Mouse (Mus musculus) lung, postnatal 36 days (tissue): ENCODE data around the gene Iqcf1.
A peak's percentile ranks its signal among the peaks of the same experiment; 100 is the strongest.
"Not testable (repeated sequence)": the region's sequence is repeated elsewhere in the genome, so short reads cannot be mapped to it uniquely, and the experiment has no call there.

Experiments
- DNase-seq: peaks from one replicate; pipeline ENCODE4 v3.0.0; 2022; ENCODE audit warnings: mixed read lengths

The Iqcf1 gene

DNA sequence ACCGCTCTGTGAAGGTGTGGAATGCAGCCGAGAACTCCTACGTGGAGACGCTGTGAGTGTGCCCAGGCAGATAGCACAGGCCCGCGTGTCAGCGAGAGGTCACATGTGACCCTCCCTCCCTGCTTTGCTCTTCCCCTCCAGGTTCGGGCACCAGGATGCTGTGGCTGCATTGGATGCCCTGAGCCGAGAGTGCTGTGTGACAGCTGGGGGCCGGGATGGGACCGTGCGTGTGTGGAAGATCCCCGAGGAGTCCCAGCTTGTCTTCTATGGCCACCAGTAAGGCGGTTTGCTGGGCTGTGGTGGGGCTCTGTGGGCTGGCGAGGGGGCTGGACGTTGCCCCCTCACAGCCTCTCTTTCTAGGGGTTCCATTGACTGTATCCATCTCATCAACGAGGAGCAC, 16.2 kb upstream of the Iqcf1 start:
- no peak for DNase-seq

DNA sequence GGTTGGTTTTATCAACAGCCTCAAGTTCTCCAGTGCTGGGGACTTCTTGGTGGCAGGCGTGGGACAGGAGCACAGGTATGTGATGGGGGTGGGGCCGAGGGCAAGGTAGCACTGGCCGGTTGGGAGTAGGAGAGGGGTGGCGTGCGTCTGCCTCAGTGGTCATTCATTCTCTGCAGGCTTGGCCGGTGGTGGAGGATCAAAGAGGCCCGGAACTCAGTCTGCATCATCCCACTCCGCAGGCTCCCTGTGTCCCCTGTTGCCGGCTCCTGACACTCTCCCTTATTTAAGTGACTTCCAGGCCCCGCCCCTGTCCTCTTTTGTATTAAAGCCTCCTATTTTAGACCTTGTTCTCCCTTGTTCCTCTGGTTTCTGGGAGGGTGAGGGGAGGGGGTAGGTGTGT, 14.7 kb upstream of the Iqcf1 start:
- DNase-seq, result no peak

DNA sequence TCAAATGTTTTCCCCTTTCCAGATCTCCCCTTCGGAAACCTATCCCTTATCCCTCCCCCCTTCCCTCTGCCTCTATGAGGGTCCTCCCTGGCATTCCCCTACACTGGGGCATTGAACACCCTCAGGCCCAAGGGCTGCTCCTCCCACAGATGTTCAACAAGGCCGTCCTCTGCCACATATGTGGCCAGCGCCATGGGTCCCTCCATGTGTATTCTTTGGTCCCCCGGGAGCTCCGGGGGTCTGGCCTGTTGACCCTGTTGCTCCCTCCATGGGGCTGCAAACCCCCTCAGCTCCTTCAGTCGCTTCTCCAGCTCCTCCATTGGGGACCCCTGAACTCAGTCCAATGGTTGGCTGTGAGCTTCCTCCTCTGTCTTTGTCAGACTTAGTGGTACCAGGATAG, 12.2 kb upstream of the Iqcf1 start:
- DNase-seq, result not testable (repeated sequence)

DNA sequence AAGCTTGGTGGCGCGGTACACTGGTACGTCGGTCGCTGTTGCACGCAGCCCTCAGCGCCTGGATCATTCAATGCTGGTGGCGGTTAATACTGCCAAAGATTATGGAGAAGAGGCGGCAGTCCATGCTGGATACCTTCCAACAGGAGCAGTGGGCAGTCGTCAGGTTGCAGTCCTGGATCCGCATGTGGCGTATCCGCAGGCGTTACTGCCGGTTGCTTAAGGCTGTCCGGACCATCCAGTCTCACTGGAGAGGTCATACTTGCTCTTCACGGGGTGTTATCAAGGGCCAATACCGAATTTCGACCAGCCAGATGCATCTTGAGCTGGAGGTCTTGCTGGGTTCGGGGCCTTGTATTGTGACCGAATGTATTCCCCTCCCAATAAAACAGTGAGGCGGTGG, 2.1 kb downstream of the Iqcf1 start:
- no peak for DNase-seq

DNA sequence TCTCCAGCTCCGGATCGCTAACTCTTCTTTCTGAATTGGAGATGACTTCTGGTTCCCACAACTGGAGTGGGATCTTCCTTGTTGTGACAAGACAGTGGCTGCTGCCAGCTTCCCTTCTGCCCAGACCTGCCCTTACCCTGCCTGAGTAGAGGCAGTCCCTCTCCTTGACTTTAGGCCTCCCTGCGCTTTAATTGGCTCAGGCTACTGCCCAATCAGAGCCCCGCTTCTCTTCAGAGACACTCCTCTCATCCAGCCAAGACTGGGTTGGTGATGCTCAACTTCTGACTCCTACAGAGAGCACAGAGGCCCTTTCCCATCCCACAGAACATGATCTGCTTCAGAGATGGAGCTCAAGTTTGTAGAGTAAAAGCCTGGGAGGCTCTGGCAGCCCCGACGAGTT, 4.5 kb downstream of the Iqcf1 start:
- no peak for DNase-seq

DNA sequence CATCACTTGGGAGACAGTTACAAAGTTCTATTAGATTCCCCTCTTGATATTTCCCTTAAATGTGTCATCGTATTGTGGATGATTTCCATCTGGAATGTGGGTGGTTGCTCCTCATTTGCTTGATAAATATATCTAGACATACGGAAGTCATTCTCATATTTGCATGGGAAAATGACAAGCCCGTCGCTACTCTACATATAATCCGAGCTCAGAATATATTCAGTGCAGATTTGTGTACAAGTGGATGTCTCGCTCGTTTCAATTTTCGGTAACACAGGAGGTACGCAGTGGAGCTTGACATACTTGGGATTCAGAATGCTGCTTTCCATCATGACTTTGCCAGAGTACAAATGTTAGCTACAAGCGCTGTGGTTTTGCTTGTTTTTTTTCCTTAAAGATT, 9.6 kb downstream of the Iqcf1 start:
- DNase-seq, result no peak

DNA sequence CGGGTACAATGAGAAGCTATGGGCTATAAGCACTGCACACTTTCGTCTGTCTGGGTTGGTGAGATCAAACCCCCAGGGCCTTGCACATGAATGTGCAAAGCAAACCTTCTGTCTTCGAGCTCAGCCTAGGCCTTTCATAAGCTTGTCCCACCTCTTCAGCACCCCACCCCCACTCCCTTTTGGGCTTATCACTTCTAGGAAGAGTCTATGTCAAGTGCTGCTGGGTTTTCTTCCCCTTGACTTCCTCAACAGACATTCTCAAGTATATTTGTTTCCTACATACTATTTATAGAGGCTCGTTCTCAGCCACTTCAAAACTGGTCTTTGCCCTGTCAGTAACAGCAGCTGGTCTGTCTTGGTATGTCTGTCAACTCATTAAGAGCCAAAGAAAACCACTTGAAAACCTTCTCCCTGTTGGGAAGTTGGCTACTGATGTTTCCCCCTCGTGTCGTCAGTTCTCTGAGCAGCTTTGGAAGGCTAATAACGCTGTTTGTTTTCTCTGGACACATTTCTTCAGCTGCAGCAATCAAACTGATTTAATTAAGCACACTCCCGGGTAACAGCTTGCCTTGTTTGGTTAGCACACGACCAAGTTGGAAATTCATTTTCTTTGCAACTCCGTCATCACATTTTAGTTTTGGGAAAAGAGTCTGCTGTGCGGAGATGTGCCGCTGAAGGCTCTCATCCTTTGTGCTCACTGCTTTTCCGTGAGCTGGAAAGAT, 13.1 kb downstream of the Iqcf1 start:
- DNase-seq, result peak; percentile 36

DNA sequence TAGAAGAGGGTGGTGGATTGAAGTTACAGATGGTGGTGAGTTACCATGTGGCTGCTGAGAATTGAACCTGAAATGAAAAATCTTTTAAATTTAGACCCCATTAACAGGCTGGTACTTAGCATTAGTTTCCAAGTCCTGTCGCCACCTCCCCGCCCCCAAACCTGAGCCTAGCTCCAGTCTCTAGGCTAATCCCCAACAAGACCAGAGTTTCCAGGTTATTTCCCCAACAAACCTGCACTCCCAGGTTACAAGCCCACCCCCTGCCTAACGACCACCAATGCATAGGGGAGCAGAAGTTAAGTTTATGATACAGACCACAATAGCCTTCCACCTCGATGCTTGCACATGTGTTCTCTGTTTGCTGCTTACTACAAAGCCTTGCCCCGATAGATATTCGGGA, 13.8 kb downstream of the Iqcf1 start:
- DNase-seq, result no peak

DNA sequence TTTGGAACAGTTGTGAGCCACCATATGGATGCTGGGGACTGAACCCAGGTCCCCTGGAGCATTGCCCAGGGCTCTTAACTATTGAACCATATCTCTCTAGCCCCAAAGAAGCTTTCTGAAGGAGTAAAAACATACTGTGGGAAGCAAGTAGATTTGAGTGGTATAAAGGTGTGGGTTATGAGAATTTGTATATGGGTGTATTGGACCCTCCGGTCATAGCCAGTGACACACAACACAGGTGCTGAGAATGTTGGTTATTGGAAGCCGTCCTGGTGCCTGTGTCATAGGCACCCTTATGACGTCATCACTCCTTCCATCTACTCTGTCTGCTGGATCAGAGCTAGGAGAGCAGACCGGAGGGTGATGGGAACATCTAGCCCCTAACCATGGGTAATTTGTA, 14.5 kb downstream of the Iqcf1 start, which contains the start of gene Iqcf5:
Gene Iqcf5, plus strand, starts transcription at position 301 of the 400 bp plus-strand sequence.
- no peak for DNase-seq

DNA sequence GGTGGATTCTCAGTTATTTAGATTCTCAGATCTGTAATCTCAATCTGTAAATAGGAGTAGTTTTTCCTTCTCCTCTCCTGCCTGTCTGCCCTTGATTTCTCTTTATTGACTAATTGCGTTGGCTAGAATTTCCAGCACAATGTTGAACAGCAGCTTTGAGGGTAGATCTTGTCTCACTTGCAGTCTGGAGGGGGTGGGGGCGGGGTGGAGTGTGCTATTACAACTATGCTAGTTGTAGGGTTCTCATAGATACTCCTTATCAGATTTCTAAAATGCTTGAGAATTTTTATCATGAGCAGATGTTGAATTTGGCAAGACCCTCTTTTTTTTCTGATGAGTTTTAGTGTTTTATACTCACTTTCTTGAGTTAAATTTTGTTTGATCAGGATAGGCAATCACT, 19.7 kb downstream of the Iqcf1 start:
- DNase-seq, result no peak

DNA sequence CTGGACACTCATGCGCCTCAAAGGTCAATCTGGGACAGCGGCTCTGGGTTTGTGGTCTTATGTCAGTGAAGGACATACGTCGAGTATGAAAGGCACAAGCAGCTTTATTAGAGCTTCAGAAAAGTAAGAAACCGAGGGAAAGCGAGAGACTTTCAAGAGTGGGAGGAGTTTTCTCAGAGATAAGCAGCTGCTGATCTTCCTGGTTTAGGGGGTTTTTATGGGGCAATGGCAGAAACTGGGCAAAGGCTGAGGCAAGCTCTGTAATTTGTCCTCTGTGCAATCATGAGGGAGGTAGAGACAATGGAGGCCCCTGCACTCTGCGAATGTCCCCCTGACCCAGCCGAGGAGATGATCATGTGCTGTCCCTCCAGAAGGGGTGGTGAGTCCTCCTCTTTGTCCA, 20.1 kb downstream of the Iqcf1 start:
- DNase-seq, result no peak

DNA sequence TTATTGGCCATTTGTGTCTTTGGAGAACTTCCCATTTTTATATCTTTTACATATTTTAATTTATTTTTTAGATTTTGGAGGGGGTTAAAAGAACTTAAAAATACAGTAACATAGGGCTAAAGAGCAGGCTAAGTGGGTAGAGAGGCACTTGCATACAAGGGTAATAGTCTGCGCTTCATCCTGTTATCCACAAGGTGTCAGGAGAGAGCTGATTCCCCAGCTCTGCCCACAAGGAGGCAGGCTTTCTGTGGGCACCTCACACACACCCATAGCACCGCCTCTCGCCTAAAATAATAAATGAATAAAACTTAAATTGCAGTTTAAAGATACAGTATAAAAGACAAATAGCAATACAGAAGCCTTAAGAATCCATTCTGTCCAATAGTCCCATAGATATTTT, 32.1 kb downstream of the Iqcf1 start:
- DNase-seq, result peak; percentile 8

DNA sequence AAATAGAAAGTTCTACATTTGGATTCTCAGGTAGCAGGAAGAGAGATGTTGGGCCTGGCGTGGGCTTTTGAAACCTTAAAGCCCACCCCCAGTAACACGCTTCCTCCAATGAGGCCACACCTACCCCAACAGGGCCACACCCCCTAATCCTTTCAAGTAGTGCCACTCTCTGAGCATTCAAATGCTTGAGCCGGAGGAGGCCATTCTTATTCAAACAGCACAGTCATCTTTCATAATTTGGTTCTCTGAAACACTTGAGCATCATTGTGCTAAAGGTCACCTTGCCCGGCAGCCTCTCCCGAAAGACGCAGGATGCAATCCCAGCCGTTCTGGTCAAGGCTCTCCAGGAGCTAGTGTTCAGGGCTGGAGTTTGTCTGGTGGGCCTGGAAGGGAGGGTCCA, 34.5 kb downstream of the Iqcf1 start:
- DNase-seq, result no peak

DNA sequence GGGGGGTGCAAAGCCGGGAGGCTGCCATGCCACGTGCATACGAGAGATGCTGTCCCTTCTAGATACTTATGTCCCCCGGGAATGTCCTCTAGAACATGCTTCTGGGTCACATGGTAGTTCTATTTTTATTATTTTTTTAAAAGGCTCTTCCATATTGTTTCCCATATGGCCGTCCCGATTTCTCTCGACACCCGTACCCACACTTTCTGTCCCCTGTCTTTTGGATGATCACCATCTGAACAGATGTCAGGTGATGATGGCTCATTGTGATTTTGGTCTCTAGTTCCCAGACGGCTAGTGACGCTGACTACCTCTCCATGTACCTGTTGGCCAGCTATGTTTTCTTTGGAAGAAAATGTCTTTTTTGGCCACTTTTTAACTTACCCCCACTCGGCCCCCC, 35.2 kb downstream of the Iqcf1 start:
- DNase-seq, result no peak
